Mouse (Mus musculus): ENCODE measurements at regions not wholly inside any gene's neighbourhood (a gene's known extent, or its start where the extent isn't known, plus 50 kb on each side); places are given as distances from the start of the nearest gene placed in this dataset.

- no peaks in the 10 kb centered on the region for H3K27me3 ChIP-seq (ENCODE audit: control insufficient read depth, insufficient read depth, low read depth, low read length)
- no peaks in the 10 kb centered on the region for H3K4me1 ChIP-seq (replicated peaks; ENCODE audit: control insufficient read depth, insufficient read depth, low read length)
- H3K27ac ChIP-seq (ENCODE audit: low read length), result no peak overlapping the region
- H3K36me3 ChIP-seq (ENCODE audit: control insufficient read depth, insufficient read depth, low read length), result no peaks in the 10 kb centered on the region
- peak; percentile 79 for ATAC-seq (ENCODE audit: low read depth)
- H3K4me2 ChIP-seq (ENCODE audit: low read depth, low read length), result no peak overlapping the region
- H3K9ac ChIP-seq (ENCODE audit: low read length), result no peak overlapping the region
- no peak overlapping the region for H3K4me3 ChIP-seq (ENCODE audit: low read length)
- H3K9me3 ChIP-seq (ENCODE audit: control insufficient read depth, low read length), result no peaks in the 10 kb centered on the region
- WGBS, result 9% methylated on average over 4 of the region's 4 CpGs
Observed at GRCm38 (mm10) chr7:88544393-88544792, 114.3 kb downstream of the Rab38 start.

- Histone ChIP-seq H3K27me3 (ENCODE audit: control insufficient read depth, insufficient read depth, low read depth, low read length) (no peaks in the 10 kb centered on the region), H3K36me3 (ENCODE audit: control insufficient read depth, insufficient read depth, low read length) (no peaks in the 10 kb centered on the region), H3K9me3 (ENCODE audit: control insufficient read depth, low read length) (no peaks in the 10 kb centered on the region), H3K27ac (ENCODE audit: low read length) (no peak overlapping the region), H3K4me2 (ENCODE audit: low read depth, low read length) (no peak overlapping the region), H3K9ac (ENCODE audit: low read length) (no peak overlapping the region), H3K4me3 (ENCODE audit: low read length) (no peak overlapping the region), H3K4me1 (replicated peaks; ENCODE audit: control insufficient read depth, insufficient read depth, low read length) (no peaks in the 10 kb centered on the region)
- no peak for ATAC-seq (ENCODE audit: low read depth)
- WGBS, result 41% methylated on average over 5 of the region's 5 CpGs
Observed at GRCm38 (mm10) chr7:88544976-88545654, 115.0 kb downstream of the Rab38 start.

GRCm38 (mm10) chr7:88575073-88575472, 145.0 kb downstream of the Rab38 start:
- Histone ChIP-seq H3K9ac (ENCODE audit: low read length) (no peak overlapping the region), H3K36me3 (ENCODE audit: control insufficient read depth, insufficient read depth, low read length) (no peaks in the 10 kb centered on the region), H3K9me3 (ENCODE audit: control insufficient read depth, low read length) (no peaks in the 10 kb centered on the region), H3K4me3 (ENCODE audit: low read length) (no peak overlapping the region), H3K27ac (ENCODE audit: low read length) (no peak overlapping the region), H3K27me3 (ENCODE audit: control insufficient read depth, insufficient read depth, low read depth, low read length) (no peaks in the 10 kb centered on the region), H3K4me2 (ENCODE audit: low read depth, low read length) (no peak overlapping the region), H3K4me1 (replicated peaks; ENCODE audit: control insufficient read depth, insufficient read depth, low read length) (no peaks in the 10 kb centered on the region)
- ATAC-seq (ENCODE audit: low read depth), result no peak
- 63% methylated on average over 1 of the region's 1 CpGs for WGBS

GRCm38 (mm10) chr7:88600781-88601180, 170.7 kb downstream of the Rab38 start:
- no peaks in the 10 kb centered on the region for H3K36me3 ChIP-seq (ENCODE audit: control insufficient read depth, insufficient read depth, low read length)
- H3K4me2 ChIP-seq (ENCODE audit: low read depth, low read length), result no peak overlapping the region
- H3K4me3 ChIP-seq (ENCODE audit: low read length), result no peak overlapping the region
- H3K27me3 ChIP-seq (ENCODE audit: control insufficient read depth, insufficient read depth, low read depth, low read length), result no peaks in the 10 kb centered on the region
- H3K27ac ChIP-seq (ENCODE audit: low read length), result no peak overlapping the region
- 73% methylated on average over 1 of the region's 1 CpGs for WGBS
- no peaks in the 10 kb centered on the region for H3K9me3 ChIP-seq (ENCODE audit: control insufficient read depth, low read length)
- no peak overlapping the region for H3K9ac ChIP-seq (ENCODE audit: low read length)
- ATAC-seq (ENCODE audit: low read depth), result no peak
- H3K4me1 ChIP-seq (replicated peaks; ENCODE audit: control insufficient read depth, insufficient read depth, low read length), result no peaks in the 10 kb centered on the region
